In the genomic region with DNA sequence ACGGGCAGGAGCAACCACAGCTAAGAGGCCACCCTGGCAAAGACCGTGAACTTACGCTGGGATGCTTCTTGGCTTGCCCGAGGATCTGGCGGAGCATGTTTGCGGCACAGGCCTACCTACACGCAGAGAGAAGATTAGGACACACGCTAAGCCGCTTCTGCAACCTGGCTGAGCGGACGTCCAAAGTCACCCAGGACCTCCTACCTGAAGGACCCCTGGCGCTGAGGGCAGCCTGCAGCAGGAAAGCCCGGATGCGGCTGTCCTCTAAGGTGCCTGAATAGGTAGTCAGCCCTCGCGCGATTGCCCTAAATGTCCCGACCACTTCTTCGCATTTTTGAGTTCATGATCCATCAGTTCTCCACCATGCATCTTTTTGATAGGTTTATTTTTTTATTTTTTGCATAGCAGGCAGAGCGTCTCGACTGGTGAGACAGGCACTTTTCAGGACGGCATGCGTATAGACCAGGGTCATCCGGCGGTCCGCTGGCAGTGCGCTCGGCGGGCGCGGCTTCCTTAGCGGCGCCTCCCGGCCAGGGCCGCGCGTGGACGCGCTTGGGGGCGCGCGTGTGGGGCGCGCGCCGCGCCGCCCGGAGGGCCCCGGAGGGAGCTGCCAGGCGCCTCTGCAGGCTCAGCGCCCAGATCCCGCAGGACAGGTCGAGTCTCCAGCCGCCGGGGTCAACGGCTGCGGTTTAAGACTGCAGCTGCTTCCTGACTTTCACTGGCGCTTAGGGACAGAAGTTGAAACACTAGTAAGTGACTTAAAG, we compare ENCODE assay signal across 8 mouse cellular contexts. TPM values are rescaled to one million over a fixed set of nuclear protein-coding genes. Genes with fewer than 3 reads are reported as not detected.
A peak's percentile ranks its signal among the peaks of the same experiment; 100 is the strongest.
DNase-seq lines count a peak whose midpoint lies in the region; ATAC-seq and TF ChIP-seq lines count a peak whose summit lies in the region.

Gene Ndufa4, minus strand, starts transcription at position 229 of the 764 bp plus-strand sequence.
Gene Phf14, plus strand, starts transcription at position 541 of the 764 bp plus-strand sequence.

- H3K9me3 ChIP-seq in embryonic facial prominence, embryonic 13.5 days = no peaks in the 10 kb centered on the region
- H3K9me3 ChIP-seq in limb, embryonic 12.5 days = no peaks in the 10 kb centered on the region
- no peaks in the 10 kb centered on the region for H3K9me3 ChIP-seq in midbrain, embryonic 15.5 days

- ATAC-seq in embryonic facial prominence, embryonic 13.5 days (ENCODE audit: insufficient number of reproducible peaks, insufficient read depth, low FRiP score, low TSS enrichment, low read depth) = peak; percentile 95
- peak; percentile 97 for ATAC-seq in limb, embryonic 12.5 days (ENCODE audit: insufficient number of reproducible peaks, insufficient read depth, low FRiP score, low TSS enrichment, low read depth)
- ATAC-seq in midbrain, embryonic 15.5 days (replicated peaks) = peak; percentile 98

- WGBS in embryonic facial prominence, embryonic 13.5 days = under 1% methylated on average over 59 of the region's 59 CpGs
- under 1% methylated on average over 59 of the region's 59 CpGs for WGBS in kidney, adult 2 months
- under 1% methylated on average over 59 of the region's 59 CpGs for WGBS in limb, embryonic 12.5 days
- under 1% methylated on average over 59 of the region's 59 CpGs for WGBS in midbrain, embryonic 15.5 days
- under 1% methylated on average over 59 of the region's 59 CpGs for WGBS in spleen, adult 2 months

- no peaks in the 10 kb centered on the region for H3K27me3 ChIP-seq in embryonic facial prominence, embryonic 13.5 days
- no peaks in the 10 kb centered on the region for H3K27me3 ChIP-seq in kidney, adult 2 months (replicated peaks; ENCODE audit: control insufficient read depth, insufficient read depth, low read length)
- H3K27me3 ChIP-seq in limb, embryonic 12.5 days = no peaks in the 10 kb centered on the region
- no peaks in the 10 kb centered on the region for H3K27me3 ChIP-seq in midbrain, embryonic 15.5 days (replicated peaks)
- no peaks in the 10 kb centered on the region for H3K27me3 ChIP-seq in spleen, adult 2 months (ENCODE audit: control insufficient read depth, insufficient read depth, low read length)

- H3K27ac ChIP-seq in embryonic facial prominence, embryonic 13.5 days = peak within 1 kb of the TSS; percentile 77
- H3K27ac ChIP-seq in kidney, adult 2 months (ENCODE audit: insufficient read depth, low read depth, low read length) = peak within 1 kb of the TSS; percentile 90
- H3K27ac ChIP-seq in limb, embryonic 12.5 days = peak within 1 kb of the TSS; percentile 78
- peak within 1 kb of the TSS; percentile 80 for H3K27ac ChIP-seq in midbrain, embryonic 15.5 days
- H3K27ac ChIP-seq in spleen, adult 2 months (ENCODE audit: insufficient read depth, low read length) = peak within 1 kb of the TSS; percentile 90

- no peak for TF ChIP-seq CTCF in kidney, adult 2 months (conservative IDR thresholded peaks at IDR 0.05; ENCODE audit: insufficient read depth, insufficient read length, low read depth, low read length)
- TF ChIP-seq CTCF in spleen, adult 2 months (IDR thresholded peaks at IDR 0.05; ENCODE audit: extremely low read depth, insufficient read depth, insufficient read length, insufficient replicate concordance) = no peak

- peak within 1 kb of the TSS; percentile 70 for H3K4me2 ChIP-seq in embryonic facial prominence, embryonic 13.5 days
- H3K4me2 ChIP-seq in limb, embryonic 12.5 days = peak within 1 kb of the TSS; percentile 77
- H3K4me2 ChIP-seq in midbrain, embryonic 15.5 days = peak within 1 kb of the TSS; percentile 65

- peak; percentile 99 for TF ChIP-seq POLR2A in kidney, adult 2 months (IDR thresholded peaks at IDR 0.05; ENCODE audit: low read depth, low read length)
- peak; percentile 80 for TF ChIP-seq POLR2A in spleen, adult 2 months (IDR thresholded peaks at IDR 0.05; ENCODE audit: low read depth, low read length)

- H3K4me3 ChIP-seq in embryonic facial prominence, embryonic 13.5 days = peak within 1 kb of the TSS; percentile 94
- H3K4me3 ChIP-seq in kidney, adult 2 months (ENCODE audit: insufficient read depth, low read depth, low read length) = peak within 1 kb of the TSS; percentile 92
- peak within 1 kb of the TSS; percentile 88 for H3K4me3 ChIP-seq in limb, embryonic 12.5 days (replicated peaks)
- peak within 1 kb of the TSS; percentile 82 for H3K4me3 ChIP-seq in midbrain, embryonic 15.5 days
- peak within 1 kb of the TSS; percentile 77 for H3K4me3 ChIP-seq in spleen, adult 2 months (ENCODE audit: extremely low read depth, insufficient read depth, insufficient read length)

- peak; percentile 98 for DNase-seq in 3134 (ENCODE audit: extremely low read depth, insufficient read length, low spot score)
- DNase-seq in adrenal gland, postnatal 36 days = peak; percentile 94 to 95
- DNase-seq in heart, adult 18-20 months = peak; percentile 95 to 98
- peak; percentile 96 for DNase-seq in kidney, adult 2 months
- peak; percentile 86 to 87 for DNase-seq in spleen, adult 2 months (ENCODE audit: low read depth in 1 of 2, low spot score in 2 of 2)

- peak within 1 kb of the TSS; percentile 94 for H3K9ac ChIP-seq in embryonic facial prominence, embryonic 13.5 days
- peak within 1 kb of the TSS; percentile 82 for H3K9ac ChIP-seq in limb, embryonic 12.5 days (replicated peaks)
- H3K9ac ChIP-seq in midbrain, embryonic 15.5 days = peak within 1 kb of the TSS; percentile 69

- peaks cover 15% of the 10 kb centered on the region for H3K4me1 ChIP-seq in embryonic facial prominence, embryonic 13.5 days
- peaks cover 5% of the 10 kb centered on the region for H3K4me1 ChIP-seq in kidney, adult 2 months (ENCODE audit: control insufficient read depth, insufficient read depth, low read length)
- peaks cover 13% of the 10 kb centered on the region for H3K4me1 ChIP-seq in limb, embryonic 12.5 days (replicated peaks)
- peaks cover 20% of the 10 kb centered on the region for H3K4me1 ChIP-seq in midbrain, embryonic 15.5 days
- peaks cover 9% of the 10 kb centered on the region for H3K4me1 ChIP-seq in spleen, adult 2 months (ENCODE audit: control insufficient read depth, insufficient read depth, insufficient read length)

- peaks cover 24% of the 10 kb centered on the region for H3K36me3 ChIP-seq in embryonic facial prominence, embryonic 13.5 days
- H3K36me3 ChIP-seq in kidney, adult 2 months (ENCODE audit: control insufficient read depth, insufficient read depth, low read length) = no peaks in the 10 kb centered on the region; the same call in 1 of the 2 replicates
- peaks cover 31% of the 10 kb centered on the region for H3K36me3 ChIP-seq in limb, embryonic 12.5 days
- H3K36me3 ChIP-seq in midbrain, embryonic 15.5 days (replicated peaks) = peaks cover 10% of the 10 kb centered on the region
- peaks cover 1% of the 10 kb centered on the region for H3K36me3 ChIP-seq in spleen, adult 2 months (ENCODE audit: control insufficient read depth, insufficient read depth, low read length)

RNA-seq across cellular contexts. Expression of gene Ndufa4, which starts in this region (rescaled TPM):
- 1,000 to 10,000 TPM; 1,060 to 1,203 TPM for total RNA-seq in adrenal gland, postnatal 36 days (2021)
- polyA plus RNA-seq in embryonic facial prominence, embryonic 13.5 days (2015; fragmentation: Nextera tagmentation; extraction: Ambion mirVana) = 725 and 788 TPM in 2 replicates
- 1,000 to 10,000 TPM; 3,114 to 3,265 TPM for total RNA-seq in heart, adult 18-20 months (2021)
- 1,401 and 1,702 TPM in 2 replicates for polyA plus RNA-seq in kidney, adult 2 months (2012; rRNA removed)
- polyA plus RNA-seq in limb, embryonic 12.5 days (2016; fragmentation: Nextera tagmentation; extraction: Ambion mirVana) = 793 and 818 TPM in 2 replicates
- polyA plus RNA-seq in midbrain, embryonic 15.5 days (2015; fragmentation: Nextera tagmentation; extraction: Ambion mirVana) = 966 and 990 TPM in 2 replicates
- polyA plus RNA-seq in spleen, adult 2 months (2012; rRNA removed) = 131 and 132 TPM in 2 replicates

RNA-seq across cellular contexts. Expression of gene Phf14, which starts in this region (rescaled TPM):
- total RNA-seq in adrenal gland, postnatal 36 days (2021) = 10 to 100 TPM; 34.2 to 44.8 TPM
- 112 and 113 TPM in 2 replicates for polyA plus RNA-seq in embryonic facial prominence, embryonic 13.5 days (2015; fragmentation: Nextera tagmentation; extraction: Ambion mirVana)
- 10 to 100 TPM; 44.7 to 44.9 TPM for total RNA-seq in heart, adult 18-20 months (2021)
- polyA plus RNA-seq in kidney, adult 2 months (2012; rRNA removed) = 5.6 and 7.0 TPM in 2 replicates
- 105 and 111 TPM in 2 replicates for polyA plus RNA-seq in limb, embryonic 12.5 days (2016; fragmentation: Nextera tagmentation; extraction: Ambion mirVana)
- 83.3 and 93.3 TPM in 2 replicates for polyA plus RNA-seq in midbrain, embryonic 15.5 days (2015; fragmentation: Nextera tagmentation; extraction: Ambion mirVana)
- 3.3 and 3.5 TPM in 2 replicates for polyA plus RNA-seq in spleen, adult 2 months (2012; rRNA removed)

Comparison
In these comparisons a context has a peak if more than half of its experiments do, and no peak if none do; other contexts are left out.
1. Peak in every context shown above with its lines: DNase-seq, ATAC-seq, H3K4me3 ChIP-seq and H3K27ac ChIP-seq.
2. RNA of gene Phf14 (polyA plus RNA-seq): 112 to 113 TPM in embryonic facial prominence, embryonic 13.5 days, 105 to 111 TPM in limb, embryonic 12.5 days and 83.3 to 93.3 TPM in midbrain, embryonic 15.5 days; 5.6 to 7.0 TPM in kidney, adult 2 months and 3.3 to 3.5 TPM in spleen, adult 2 months; every median in the first group is over 10 times any median in the second.